Mouse (Mus musculus) C2C12 (cell line): ENCODE measurements at regions not wholly inside any gene's neighbourhood (a gene's known extent, or its start where the extent isn't known, plus 50 kb on each side); places are given as distances from the start of the nearest gene placed in this dataset.

Source experiments
- H3K27me3 ChIP-seq: one replicate; pipeline ENCODE4 v1.6.1; 2011; ENCODE audit not compliant: control insufficient read depth, insufficient read depth, insufficient read length
- H3K36me3 ChIP-seq: one replicate; pipeline ENCODE4 v1.6.1; 2011; ENCODE audit not compliant: control insufficient read depth, insufficient read depth
- H3K4me3 ChIP-seq: one replicate; pipeline ENCODE4 v1.5.1; 2011; ENCODE audit warnings: mild to moderate bottlenecking, control low read depth; ENCODE audit not compliant: poor library complexity, insufficient read depth, severe bottlenecking
- H3K79me2 ChIP-seq: one replicate; pipeline ENCODE4 v1.6.1; 2011; ENCODE audit not compliant: control insufficient read depth, insufficient read depth
- H3K79me3 ChIP-seq: one replicate; pipeline ENCODE4 v1.6.1; 2011; ENCODE audit warnings: low read depth, control low read depth
- H3ac ChIP-seq: one replicate; pipeline ENCODE3; 2011; ENCODE audit warnings: low read depth; ENCODE audit not compliant: control insufficient read depth, insufficient read length
- CEBPB ChIP-seq: IDR thresholded peaks from one replicate; pipeline ENCODE4 v1.6.1; 2011; ENCODE audit warnings: low read depth, mild to moderate bottlenecking, control low read depth, moderate library complexity
- CTCF ChIP-seq: IDR thresholded peaks from one replicate; pipeline ENCODE4 v1.5.1; 2011; ENCODE audit not compliant: control insufficient read depth, insufficient read depth, insufficient read length
- FOSL1 ChIP-seq: IDR thresholded peaks from one replicate; pipeline ENCODE4 v1.8.0; 2011; ENCODE audit warnings: mild to moderate bottlenecking, low read length; ENCODE audit not compliant: poor library complexity, insufficient read depth, severe bottlenecking
- MAX ChIP-seq: IDR thresholded peaks from one replicate; pipeline ENCODE4 v1.6.1; 2011; ENCODE audit warnings: mild to moderate bottlenecking, control low read depth
- MYOD1 ChIP-seq: IDR thresholded peaks from one replicate; pipeline ENCODE4 v1.6.1; 2011; ENCODE audit warnings: low read depth; ENCODE audit not compliant: control insufficient read depth, insufficient read length
- MYOG ChIP-seq: IDR thresholded peaks from one replicate; pipeline ENCODE4 v1.6.1; 2011; ENCODE audit not compliant: control insufficient read depth, insufficient read length; ENCODE audit errors: extremely low read depth
- USF1 ChIP-seq: IDR thresholded peaks from one replicate; pipeline ENCODE4 v1.6.1; 2011; ENCODE audit warnings: low read depth, mild to moderate bottlenecking, control low read depth, moderate library complexity

GRCm38 (mm10) chr15:6231308-6232103 lies 68.1 kb upstream of the Dab2 start:
- no peak for TF ChIP-seq MYOD1
- TF ChIP-seq USF1, result no peak
- no peak for TF ChIP-seq FOSL1
- TF ChIP-seq MAX, result no peak
- TF ChIP-seq CTCF, result no peak
- no peak for TF ChIP-seq MYOG
- TF ChIP-seq CEBPB, result no peak
- no peak overlapping the region for H3ac ChIP-seq
- no peaks in the 10 kb centered on the region for H3K36me3 ChIP-seq

GRCm38 (mm10) chr15:6233621-6234020 lies 66.0 kb upstream of the Dab2 start:
- Histone ChIP-seq H3K27me3 (no peaks in the 10 kb centered on the region), H3K4me3 (no peak overlapping the region), H3K79me2 (no peaks in the 10 kb centered on the region), H3K79me3 (no peaks in the 10 kb centered on the region), H3K36me3 (no peaks in the 10 kb centered on the region), H3ac (no peak overlapping the region)
- TF ChIP-seq MYOG, result no peak
- TF ChIP-seq MYOD1, result no peak
- TF ChIP-seq USF1, result no peak
- TF ChIP-seq FOSL1, result no peak
- no peak for TF ChIP-seq MAX
- TF ChIP-seq CTCF, result no peak

More at GRCm38 (mm10) chr15:6231308-6232103, 68.1 kb upstream of the Dab2 start:
- Histone ChIP-seq H3K27me3 (no peaks in the 10 kb centered on the region), H3K79me3 (no peaks in the 10 kb centered on the region), H3K79me2 (no peaks in the 10 kb centered on the region), H3K4me3 (no peak overlapping the region)

GRCm38 (mm10) chr15:6236583-6236982 lies 63.0 kb upstream of the Dab2 start:
- TF ChIP-seq USF1, result peak; percentile 15
- no peak for TF ChIP-seq MAX
- Histone ChIP-seq H3K27me3 (no peaks in the 10 kb centered on the region), H3ac (no peak overlapping the region), H3K4me3 (no peak overlapping the region), H3K79me2 (no peaks in the 10 kb centered on the region), H3K79me3 (no peaks in the 10 kb centered on the region), H3K36me3 (no peaks in the 10 kb centered on the region)

GRCm38 (mm10) chr15:6237726-6238125 lies 61.9 kb upstream of the Dab2 start:
- no peaks in the 10 kb centered on the region for H3K36me3 ChIP-seq
- no peak overlapping the region for H3K4me3 ChIP-seq
- no peaks in the 10 kb centered on the region for H3K79me3 ChIP-seq
- no peaks in the 10 kb centered on the region for H3K27me3 ChIP-seq
- no peaks in the 10 kb centered on the region for H3K79me2 ChIP-seq
- TF ChIP-seq MAX, result no peak
- peak; percentile 88 for TF ChIP-seq CEBPB
- H3ac ChIP-seq, result no peak overlapping the region

GRCm38 (mm10) chr15:6238133-6238532 lies 61.5 kb upstream of the Dab2 start:
- H3K4me3 ChIP-seq, result no peak overlapping the region
- no peak for TF ChIP-seq MYOG
- no peak for TF ChIP-seq USF1
- TF ChIP-seq CEBPB, result no peak
- TF ChIP-seq MAX, result no peak
- TF ChIP-seq CTCF, result peak; percentile 83
- H3K79me2 ChIP-seq, result no peaks in the 10 kb centered on the region
- H3ac ChIP-seq, result no peak overlapping the region
- no peaks in the 10 kb centered on the region for H3K79me3 ChIP-seq
- H3K36me3 ChIP-seq, result no peaks in the 10 kb centered on the region
- H3K27me3 ChIP-seq, result no peaks in the 10 kb centered on the region

GRCm38 (mm10) chr15:6238755-6239154 lies 60.8 kb upstream of the Dab2 start:
- no peaks in the 10 kb centered on the region for H3K79me3 ChIP-seq
- no peaks in the 10 kb centered on the region for H3K79me2 ChIP-seq
- H3K36me3 ChIP-seq, result no peaks in the 10 kb centered on the region
- H3ac ChIP-seq, result no peak overlapping the region
- no peaks in the 10 kb centered on the region for H3K27me3 ChIP-seq
- TF ChIP-seq MAX, result no peak
- no peak for TF ChIP-seq MYOG
- no peak for TF ChIP-seq FOSL1
- TF ChIP-seq CTCF, result no peak
- no peak for TF ChIP-seq CEBPB
- no peak overlapping the region for H3K4me3 ChIP-seq
